Mouse (Mus musculus) liver, embryonic 14.5 days (tissue): ENCODE measurements around the gene Rbms3. TPM values are rescaled to one million over a fixed set of nuclear protein-coding genes. Genes with fewer than 3 reads are reported as not detected.

Experiments
- ATAC-seq: fragments of 200-750 bp; cut with Nextera tagmentation; 2 replicates; pipeline ENCODE4 v1.8.0; 2017; ENCODE audit warnings: moderate number of reproducible peaks, mild to moderate bottlenecking, moderate library complexity; ENCODE audit not compliant: insufficient read depth
- DNase-seq, 3 experiments: peaks; one replicate each; pipeline ENCODE4 v3.0.0-alpha.2; 2012 to 2013; ENCODE audit warnings: low read depth in 3 of 3, low spot score in 3 of 3
- H3K27ac ChIP-seq: fragments of 300-500 bp; sonication (generic); 2 replicates; pipeline ENCODE4 v1.5.1; 2014; ENCODE audit warnings: moderate library complexity, mild to moderate bottlenecking, control low read depth, inconsistent platforms
- H3K27me3 ChIP-seq: fragments of 300-500 bp; sonication (generic); 2 replicates; pipeline ENCODE4 v1.6.1; 2014; ENCODE audit warnings: mild to moderate bottlenecking, low read length, moderate library complexity; ENCODE audit not compliant: control insufficient read depth, insufficient read depth
- H3K36me3 ChIP-seq: fragments of 300-500 bp; sonication (generic); replicated peaks from 2 replicates; pipeline ENCODE4 v1.6.1; 2014; ENCODE audit warnings: low read depth; ENCODE audit not compliant: control insufficient read depth, insufficient read depth
- H3K4me1 ChIP-seq, 2 experiments: fragments of 200-500 bp in 1 of 2; fragments of 300-500 bp in 1 of 2; sonication (generic) in 1 of 2; replicated peaks; 2 replicates each; pipeline ENCODE4 v1.6.1; 2012 to 2014; ENCODE audit warnings: antibody characterized with exemption in 1 of 2, inconsistent platforms in 1 of 2, low read length in 1 of 2; ENCODE audit not compliant: control insufficient read depth in 2 of 2, insufficient read depth in 2 of 2
- H3K4me2 ChIP-seq: fragments of 300-500 bp; sonication (generic); 2 replicates; pipeline ENCODE4 v1.6.1; 2014; ENCODE audit warnings: low read depth, mild to moderate bottlenecking, control low read depth, moderate library complexity
- H3K4me3 ChIP-seq, 2 experiments: fragments of 200-500 bp in 1 of 2; fragments of 300-500 bp in 1 of 2; sonication (generic) in 1 of 2; 2 replicates each; pipeline ENCODE4 v1.5.1; 2012 to 2014; ENCODE audit warnings: low read depth in 2 of 2, low read length in 2 of 2, mild to moderate bottlenecking in 2 of 2, control low read depth in 1 of 2, inconsistent platforms in 1 of 2, moderate library complexity in 1 of 2; ENCODE audit not compliant: insufficient read depth in 1 of 2
- H3K9ac ChIP-seq: fragments of 300-500 bp; sonication (generic); replicated peaks from 2 replicates; pipeline ENCODE4 v1.6.1; 2014; ENCODE audit warnings: mild to moderate bottlenecking, control low read depth, moderate library complexity
- H3K9me3 ChIP-seq: fragments of 300-500 bp; sonication (generic); 2 replicates; pipeline ENCODE4 v1.6.1; 2016; ENCODE audit warnings: low read length, mixed read lengths; ENCODE audit not compliant: control insufficient read depth
- CTCF ChIP-seq: IDR thresholded peaks from 2 replicates; pipeline ENCODE4 v1.5.1; 2016; ENCODE audit warnings: antibody characterized with exemption, low read depth, control low read depth
- EP300 ChIP-seq: IDR thresholded peaks from 2 replicates; pipeline ENCODE4 v1.6.1; 2016; ENCODE audit warnings: antibody characterized with exemption, low read depth
- WGBS: fragments of 180-500 bp; shearing (Covaris S2); extraction: QIAGEN DNeasy Blood & Tissue Kit; methylation state at CpG from one replicate; pipeline ENCODE4 v1.1.7; 2014; ENCODE audit not compliant: insufficient replicate concordance; 5-methylcytosine and 5-hydroxymethylcytosine counted together
- polyA plus RNA-seq, 2 experiments: library from polyadenylated mRNA; depleted of rRNA in 1 of 2; stranded (reverse) in 1 of 2; unstranded in 1 of 2; fragments of >200 nt; fragmentation: Nextera tagmentation in 1 of 2; extraction: Ambion mirVana in 1 of 2; gene quantifications; 2 replicates each; pipeline versions ENCODE4 v1.2.1 to v1.2.3; 2012 to 2014

Gene Rbms3
- polyA plus RNA-seq, 2 experiments, result 0.88 to 2.4 TPM

- H3K27me3 ChIP-seq, result no peaks in the 10 kb centered on the region
- no peaks in the 10 kb centered on the region for H3K36me3 ChIP-seq
- no peak overlapping the region for H3K4me3 ChIP-seq
- H3K4me1 ChIP-seq, result no peaks in the 10 kb centered on the region
- no peaks in the 10 kb centered on the region for H3K9me3 ChIP-seq
- no peak overlapping the region for H3K4me2 ChIP-seq
- WGBS, result 61% methylated on average over 7 of the region's 7 CpGs
- H3K9ac ChIP-seq, result no peak overlapping the region
- H3K27ac ChIP-seq, result no peak overlapping the region
- ATAC-seq, result no peak
- no peak for DNase-seq
- TF ChIP-seq EP300, result no peak
- TF ChIP-seq CTCF, result no peak
Measured at GRCm38 (mm10) chr9:116728655-116729054, 901.1 kb downstream of the Rbms3 start.

- TF ChIP-seq CTCF (no peak), EP300 (no peak)
- 67% methylated on average over 3 of the region's 3 CpGs for WGBS
- Histone ChIP-seq H3K27me3 (no peaks in the 10 kb centered on the region), H3K9me3 (no peaks in the 10 kb centered on the region), H3K9ac (no peak overlapping the region), H3K4me1 (no peaks in the 10 kb centered on the region), H3K4me3 (no peak overlapping the region), H3K4me2 (no peak overlapping the region), H3K36me3 (no peaks in the 10 kb centered on the region), H3K27ac (no peak overlapping the region)
- DNase-seq, result no peak
- no peak for ATAC-seq
Measured at GRCm38 (mm10) chr9:116728093-116728492, 901.6 kb downstream of the Rbms3 start.

GRCm38 (mm10) chr9:116724581-116724980 lies 905.1 kb downstream of the Rbms3 start:
- ATAC-seq, result no peak

GRCm38 (mm10) chr9:116703119-116703518 lies 926.6 kb downstream of the Rbms3 start:
- TF ChIP-seq EP300 (no peak), CTCF (no peak)
- Histone ChIP-seq H3K9ac (no peak overlapping the region), H3K4me2 (no peak overlapping the region), H3K4me3 (no peak overlapping the region), H3K27ac (no peak overlapping the region), H3K4me1 (peaks cover 0 to 4% of the 10 kb centered on the region in 2 experiments; a peak in 1 of 4 replicates), H3K36me3 (no peaks in the 10 kb centered on the region), H3K9me3 (no peaks in the 10 kb centered on the region), H3K27me3 (no peaks in the 10 kb centered on the region)
- 3% methylated on average over 1 of the region's 1 CpGs for WGBS
- ATAC-seq (peak; percentile 56), DNase-seq (no peak)

More at GRCm38 (mm10) chr9:116724581-116724980, 905.1 kb downstream of the Rbms3 start:
- Histone ChIP-seq H3K4me3 (no peak overlapping the region), H3K4me2 (no peak overlapping the region), H3K4me1 (no peaks in the 10 kb centered on the region), H3K9ac (no peak overlapping the region), H3K27me3 (no peaks in the 10 kb centered on the region), H3K9me3 (no peaks in the 10 kb centered on the region), H3K27ac (no peak overlapping the region), H3K36me3 (no peaks in the 10 kb centered on the region)
- WGBS, result 34% methylated on average over 5 of the region's 5 CpGs
- TF ChIP-seq CTCF (no peak), EP300 (no peak)
- no peak for DNase-seq

- H3K36me3 ChIP-seq, result no peaks in the 10 kb centered on the region
- H3K4me1 ChIP-seq, result peaks cover 0 to 4% of the 10 kb centered on the region in 2 experiments; a peak in 1 of 4 replicates
- no peak overlapping the region for H3K4me3 ChIP-seq
- H3K27me3 ChIP-seq, result no peaks in the 10 kb centered on the region
- H3K9me3 ChIP-seq, result no peaks in the 10 kb centered on the region
- DNase-seq (no peak), ATAC-seq (no peak)
- H3K9ac ChIP-seq, result no peak overlapping the region
- no peak overlapping the region for H3K27ac ChIP-seq
- no peak overlapping the region for H3K4me2 ChIP-seq
- WGBS, result 55% methylated on average over 1 of the region's 1 CpGs
- no peak for TF ChIP-seq EP300
- no peak for TF ChIP-seq CTCF
Measured at GRCm38 (mm10) chr9:116702611-116703010, 927.1 kb downstream of the Rbms3 start.
